Mouse (Mus musculus): ENCODE data around the gene Ltc4s. TPM values are rescaled to one million over a fixed set of nuclear protein-coding genes. Genes with fewer than 3 reads are reported as not detected.

The Ltc4s gene
- total and polyA plus RNA-seq, 3 experiments = 0.47 to 2.0 (median 1.4) TPM

DNA sequence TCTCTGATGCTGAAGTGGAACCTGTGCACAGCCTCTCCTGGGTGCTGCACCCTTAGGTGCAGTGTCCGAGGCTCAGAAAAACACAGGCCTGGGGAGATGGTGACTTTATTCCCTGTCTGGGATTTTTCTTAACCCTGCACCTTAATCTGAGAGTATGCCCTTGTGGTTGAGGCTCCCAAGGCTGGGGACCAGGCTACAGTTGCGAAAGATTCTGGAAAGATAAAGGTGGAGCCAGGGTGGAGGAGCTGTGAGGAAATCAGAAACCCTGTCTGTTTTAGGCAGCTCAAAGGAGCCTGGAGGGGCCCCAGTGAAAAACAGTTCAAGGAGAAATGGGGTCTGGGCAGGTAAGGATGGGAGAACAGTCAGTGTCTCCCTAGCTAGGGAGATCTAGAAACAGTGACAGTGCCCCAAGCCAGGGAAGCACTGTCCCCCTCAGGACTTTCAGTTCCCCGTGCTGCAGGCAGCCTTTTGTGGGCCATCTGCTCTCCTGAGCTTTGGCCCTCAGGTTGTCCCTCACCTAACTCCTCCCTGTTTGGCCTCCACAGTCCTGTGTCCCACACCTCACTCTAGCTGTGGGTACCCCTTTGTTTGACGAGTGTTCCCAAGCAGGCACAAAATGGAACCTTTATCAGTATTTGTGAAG is 21.6 kb downstream of the Ltc4s start:
- no peaks in the 10 kb centered on the region for H3K9me3 ChIP-seq (replicated peaks; ENCODE audit: low read length)
- in situ Hi-C loops (cut with MboI; ENCODE audit: low pct_ligation_motif_present, low pct_unique_long_range_greater_than_20kb, low sequenced_read_pairs) = no loop called here
- TF ChIP-seq EP300 (IDR thresholded peaks at IDR 0.05; ENCODE audit: low read length) (peak; percentile 63), SIN3A (IDR thresholded peaks at IDR 0.05; ENCODE audit: low read length) (no peak), IRF4 (IDR thresholded peaks at IDR 0.05; ENCODE audit: low read depth, low read length) (peak; percentile 86), TCF12 (IDR thresholded peaks at IDR 0.05; ENCODE audit: low read depth, low read length) (0 out of 2 replicates have a peak, but pooled peaks have one; percentile 16), POLR2AphosphoS2 (IDR thresholded peaks at IDR 0.05; ENCODE audit: low read depth, low read length) (no peak), TBP (conservative IDR thresholded peaks at IDR 0.05; ENCODE audit: low read depth, low read length) (0 out of 2 replicates have a peak, but pooled peaks have one; percentile 21), MXI1 (IDR thresholded peaks at IDR 0.05; ENCODE audit: low read depth, low read length) (0 out of 2 replicates have a peak, but pooled peaks have one; percentile 1)
- no peak overlapping the region; the same call in 1 of the 2 replicates for H3K9ac ChIP-seq (ENCODE audit: insufficient read depth, low read depth)
- no peaks in the 10 kb centered on the region for H3K27me3 ChIP-seq (replicated peaks)
- H3K27ac ChIP-seq (ENCODE audit: insufficient read depth, low read depth) = no peak overlapping the region
- H3K36me3 ChIP-seq (replicated peaks in 1 of 2; ENCODE audit: control insufficient read depth in 1 of 2, insufficient read depth in 1 of 2, low read length in 1 of 2) = peaks cover 0 to 15% of the 10 kb centered on the region in 2 experiments
- no peaks in the 10 kb centered on the region for H3K79me2 ChIP-seq (replicated peaks; ENCODE audit: control insufficient read depth, extremely low read depth, insufficient read depth, poor library complexity, severe bottlenecking)
- H3K4me1 ChIP-seq (ENCODE audit: control insufficient read depth in 1 of 2, insufficient read depth in 2 of 2) = peaks cover 27 to 67% of the 10 kb centered on the region in 2 experiments
- H3K4me2 ChIP-seq (ENCODE audit: insufficient read depth, low read depth, poor library complexity, severe bottlenecking) = 0 out of 2 replicates have a peak overlapping the region, but pooled peaks have one; percentile 10
- DNase-seq (ENCODE audit: extremely low read depth) = no peak
- H3K4me3 ChIP-seq (replicated peaks in 1 of 3; ENCODE audit: low read depth in 2 of 3, low read length in 2 of 3, poor library complexity in 1 of 3) = no peak overlapping the region
- dilution Hi-C loops (cut with MboI; ENCODE audit: extremely low pct_ligation_motif_present, extremely low pct_unique_long_range_greater_than_20kb, low sequenced_read_pairs) = no loop called here

DNA sequence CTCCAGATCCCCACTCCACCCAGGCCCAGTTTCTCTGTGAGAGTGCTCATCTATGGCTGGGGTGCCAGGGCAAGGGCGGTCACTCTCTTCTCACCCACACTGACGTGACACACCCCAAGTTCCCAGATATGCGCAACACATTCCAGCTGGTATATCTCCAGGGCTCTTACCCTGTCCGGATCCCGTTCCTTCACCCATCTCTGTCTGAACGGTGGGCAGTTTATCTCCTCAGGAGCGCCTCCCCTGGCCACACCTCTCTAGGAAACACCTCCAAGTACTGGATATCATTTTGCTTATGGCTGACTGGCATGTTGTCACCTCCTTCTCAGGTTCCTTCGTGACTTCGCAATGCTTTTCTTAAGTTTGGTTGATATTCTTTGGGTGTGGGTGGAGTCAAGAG is 22.8 kb downstream of the Ltc4s start:
- TF ChIP-seq KAT2A (IDR thresholded peaks at IDR 0.05; ENCODE audit: insufficient replicate concordance, low read length) (no peak), CTCF (conservative IDR thresholded peaks at IDR 0.05 in 1 of 2, IDR thresholded peaks at IDR 0.05 in 1 of 2; ENCODE audit: low read depth in 2 of 2, low read length in 2 of 2) (0 out of 4 replicates have a peak, but pooled peaks of 1 of the 2 experiments have one; percentile 0), JUND (conservative IDR thresholded peaks at IDR 0.05; ENCODE audit: low read depth, low read length) (no peak), ETS1 (conservative IDR thresholded peaks at IDR 0.05; ENCODE audit: low read depth, low read length) (no peak), NRF1 (IDR thresholded peaks at IDR 0.05; ENCODE audit: low read depth, low read length) (no peak)
- Histone ChIP-seq H3K4me1 (ENCODE audit: control insufficient read depth in 1 of 2, insufficient read depth in 2 of 2) (peaks cover 27 to 66% of the 10 kb centered on the region in 2 experiments), H3K27ac (ENCODE audit: insufficient read depth, low read depth) (no peak overlapping the region), H3K4me3 (replicated peaks in 1 of 3; ENCODE audit: low read depth in 2 of 3, low read length in 2 of 3, poor library complexity in 1 of 3) (no peak overlapping the region), H3K36me3 (replicated peaks in 1 of 2; ENCODE audit: control insufficient read depth in 1 of 2, insufficient read depth in 1 of 2, low read length in 1 of 2) (peaks cover 0 to 12% of the 10 kb centered on the region in 2 experiments), H3K27me3 (replicated peaks) (no peaks in the 10 kb centered on the region), H3K4me2 (ENCODE audit: insufficient read depth, low read depth, poor library complexity, severe bottlenecking) (no peak overlapping the region), H3K79me2 (replicated peaks; ENCODE audit: control insufficient read depth, extremely low read depth, insufficient read depth, poor library complexity, severe bottlenecking) (no peaks in the 10 kb centered on the region), H3K9ac (ENCODE audit: insufficient read depth, low read depth) (no peak overlapping the region), H3K9me3 (replicated peaks; ENCODE audit: low read length) (no peaks in the 10 kb centered on the region)
- in situ Hi-C loops (cut with MboI; ENCODE audit: low pct_ligation_motif_present, low pct_unique_long_range_greater_than_20kb, low sequenced_read_pairs) = no loop called here
- DNase-seq (ENCODE audit: extremely low read depth) = no peak
- dilution Hi-C loops (cut with MboI; ENCODE audit: extremely low pct_ligation_motif_present, extremely low pct_unique_long_range_greater_than_20kb, low sequenced_read_pairs) = no loop called here

- dilution Hi-C loops (cut with MboI; ENCODE audit: extremely low pct_ligation_motif_present, extremely low pct_unique_long_range_greater_than_20kb, low sequenced_read_pairs) = no loop called here
- H3K9me3 ChIP-seq (replicated peaks; ENCODE audit: low read length) = no peaks in the 10 kb centered on the region
- H3K4me3 ChIP-seq (replicated peaks in 1 of 3; ENCODE audit: low read depth in 2 of 3, low read length in 2 of 3, poor library complexity in 1 of 3) = no peak overlapping the region
- peaks cover 27 to 62% of the 10 kb centered on the region in 2 experiments for H3K4me1 ChIP-seq (ENCODE audit: control insufficient read depth in 1 of 2, insufficient read depth in 2 of 2)
- H3K9ac ChIP-seq (ENCODE audit: insufficient read depth, low read depth) = no peak overlapping the region
- no peak overlapping the region for H3K4me2 ChIP-seq (ENCODE audit: insufficient read depth, low read depth, poor library complexity, severe bottlenecking)
- TF ChIP-seq TBP (conservative IDR thresholded peaks at IDR 0.05; ENCODE audit: low read depth, low read length) (no peak), CTCF (conservative IDR thresholded peaks at IDR 0.05 in 1 of 2, IDR thresholded peaks at IDR 0.05 in 1 of 2; ENCODE audit: low read depth in 2 of 2, low read length in 2 of 2) (peak in 1 of 2 experiments; percentile 25; a peak in 1 of 4 replicates), POLR2AphosphoS2 (IDR thresholded peaks at IDR 0.05; ENCODE audit: low read depth, low read length) (no peak)
- H3K27ac ChIP-seq (ENCODE audit: insufficient read depth, low read depth) = no peak overlapping the region
- no peaks in the 10 kb centered on the region for H3K27me3 ChIP-seq (replicated peaks)
- H3K79me2 ChIP-seq (replicated peaks; ENCODE audit: control insufficient read depth, extremely low read depth, insufficient read depth, poor library complexity, severe bottlenecking) = peaks cover 9% of the 10 kb centered on the region
- peaks cover 0 to 8% of the 10 kb centered on the region in 2 experiments for H3K36me3 ChIP-seq (replicated peaks in 1 of 2; ENCODE audit: control insufficient read depth in 1 of 2, insufficient read depth in 1 of 2, low read length in 1 of 2)
- no peak for DNase-seq (ENCODE audit: extremely low read depth)
- in situ Hi-C loops (cut with MboI; ENCODE audit: low pct_ligation_motif_present, low pct_unique_long_range_greater_than_20kb, low sequenced_read_pairs) = loop anchor here (5.0 kb wide), 1 partner anchor 37 kb away; no protein-coding TSS in a partner anchor
These were observed 23.8 kb downstream of the Ltc4s start for GRCm38 (mm10) chr11:50214631-50215030.
